Mouse (Mus musculus) MEL (cell line): ENCODE measurements around the gene Asic3. TPM values are rescaled to one million over a fixed set of nuclear protein-coding genes. Genes with fewer than 3 reads are reported as not detected.

Experiments
- DNase-seq: peaks from one replicate; pipeline ENCODE4 v3.0.0; 2011; ENCODE audit warnings: low read depth, low spot score
- H3K27ac ChIP-seq: 2 replicates; pipeline ENCODE4 v1.5.1; 2012; ENCODE audit warnings: low read depth, mild to moderate bottlenecking, control low read depth, low read length, moderate library complexity; ENCODE audit not compliant: control insufficient read depth
- H3K27me3 ChIP-seq, 2 experiments: fragments of 150-350 bp in 1 of 2; sonication (generic) in 1 of 2; 2 replicates each; pipeline ENCODE4 v1.6.1; 2012; ENCODE audit warnings: low read length in 2 of 2, mild to moderate bottlenecking in 2 of 2, improper control_type of control experiment in 1 of 2, moderate library complexity in 1 of 2; ENCODE audit not compliant: insufficient read depth in 2 of 2, control insufficient read depth in 1 of 2
- H3K36me3 ChIP-seq, 2 experiments: 2 replicates each; pipeline ENCODE4 v1.6.1; 2012 to 2014; ENCODE audit warnings: low read length in 2 of 2, improper control_type of control experiment in 1 of 2, inconsistent platforms in 1 of 2, mild to moderate bottlenecking in 1 of 2; ENCODE audit not compliant: insufficient read depth in 2 of 2, control insufficient read depth in 1 of 2
- H3K4me1 ChIP-seq, 2 experiments: fragments of 150-350 bp in 1 of 2; sonication (generic) in 1 of 2; 2 replicates each; pipeline ENCODE4 v1.6.1; 2012; ENCODE audit warnings: low read length in 2 of 2, improper control_type of control experiment in 1 of 2, mild to moderate bottlenecking in 1 of 2; ENCODE audit not compliant: insufficient read depth in 2 of 2, control insufficient read depth in 1 of 2
- H3K4me3 ChIP-seq, 2 experiments: fragments of 150-350 bp in 1 of 2; sonication (generic) in 1 of 2; 2 replicates each; pipeline ENCODE4 v1.5.1; 2012; ENCODE audit warnings: low read depth in 2 of 2, low read length in 2 of 2, mild to moderate bottlenecking in 2 of 2, moderate library complexity in 2 of 2, control low read depth in 1 of 2, improper control_type of control experiment in 1 of 2; ENCODE audit not compliant: control insufficient read depth in 1 of 2, insufficient read depth in 1 of 2
- H3K79me2 ChIP-seq: 2 replicates; pipeline ENCODE4 v1.6.1; 2012; ENCODE audit warnings: mild to moderate bottlenecking, low read length, moderate library complexity; ENCODE audit not compliant: control insufficient read depth, poor library complexity, insufficient read depth
- H3K9ac ChIP-seq: 2 replicates; pipeline ENCODE4 v1.6.1; 2012; ENCODE audit warnings: low read depth, mild to moderate bottlenecking, control low read depth, low read length, moderate library complexity; ENCODE audit not compliant: control insufficient read depth, poor library complexity, severe bottlenecking
- H3K9me3 ChIP-seq: fragments of 150-350 bp; sonication (generic); replicated peaks from 2 replicates; pipeline ENCODE4 v1.6.1; 2012; ENCODE audit warnings: mild to moderate bottlenecking, low read length, improper control_type of control experiment, moderate library complexity; ENCODE audit not compliant: insufficient read depth
- BHLHE40 ChIP-seq: IDR thresholded peaks from 2 replicates; pipeline ENCODE4 v1.6.1; 2012; ENCODE audit warnings: low read depth, mild to moderate bottlenecking, inconsistent platforms, low read length, improper control_type of control experiment, borderline replicate concordance
- CHD2 ChIP-seq: IDR thresholded peaks from 2 replicates; pipeline ENCODE4 v1.6.1; 2011; ENCODE audit warnings: low read length, improper control_type of control experiment
- CTCF ChIP-seq, 3 experiments: IDR thresholded peaks in 2 of 3; conservative IDR thresholded peaks in 1 of 3; 2 replicates each; pipeline ENCODE4 v1.5.1; 2011 to 2012; ENCODE audit warnings: low read length in 3 of 3, low read depth in 2 of 3, mild to moderate bottlenecking in 2 of 3, improper control_type of control experiment in 1 of 3, inconsistent platforms in 1 of 3, mixed read lengths in 1 of 3, moderate library complexity in 1 of 3; ENCODE audit not compliant: control insufficient read depth in 1 of 3, insufficient read depth in 1 of 3, poor library complexity in 1 of 3, severe bottlenecking in 1 of 3
- E2F4 ChIP-seq: IDR thresholded peaks from 2 replicates; pipeline ENCODE4 v1.6.1; 2011; ENCODE audit warnings: low read depth, low read length, improper control_type of control experiment, borderline replicate concordance
- ELF1 ChIP-seq: IDR thresholded peaks from 2 replicates; pipeline ENCODE4 v1.6.1; 2014; ENCODE audit warnings: low read depth, mild to moderate bottlenecking, inconsistent platforms, low read length, improper control_type of control experiment, moderate library complexity
- GATA1 ChIP-seq: IDR thresholded peaks from 2 replicates; pipeline ENCODE4 v1.6.1; 2011; ENCODE audit warnings: low read depth, low read length, improper control_type of control experiment
- KAT2A ChIP-seq: conservative IDR thresholded peaks from 2 replicates; pipeline ENCODE4 v1.6.1; 2012; ENCODE audit warnings: low read depth, low read length, improper control_type of control experiment, inconsistent platforms
- MAFK ChIP-seq: IDR thresholded peaks from 2 replicates; pipeline ENCODE4 v1.6.1; 2011; ENCODE audit warnings: low read depth, mild to moderate bottlenecking, low read length, improper control_type of control experiment, borderline replicate concordance
- MAX ChIP-seq: IDR thresholded peaks from 2 replicates; pipeline ENCODE4 v1.6.1; 2011; ENCODE audit warnings: low read length, improper control_type of control experiment
- NRF1 ChIP-seq: IDR thresholded peaks from 2 replicates; pipeline ENCODE4 v1.6.1; 2014; ENCODE audit warnings: low read depth, mild to moderate bottlenecking, inconsistent platforms, low read length, improper control_type of control experiment, moderate library complexity; ENCODE audit not compliant: poor library complexity, insufficient read depth, severe bottlenecking
- POLR2AphosphoS2 ChIP-seq: IDR thresholded peaks from 2 replicates; pipeline ENCODE4 v1.6.1; 2011; ENCODE audit warnings: low read length, improper control_type of control experiment
- POLR2AphosphoS5 ChIP-seq: IDR thresholded peaks from 2 replicates; pipeline ENCODE4 v1.6.1; 2012; ENCODE audit warnings: low read depth, borderline replicate concordance, mild to moderate bottlenecking, inconsistent platforms, low read length, moderate library complexity, mixed read lengths
- RCOR1 ChIP-seq: IDR thresholded peaks from 2 replicates; pipeline ENCODE4 v1.6.1; 2012; ENCODE audit warnings: low read depth, mild to moderate bottlenecking, inconsistent platforms, low read length, improper control_type of control experiment
- SIN3A ChIP-seq: IDR thresholded peaks from 2 replicates; pipeline ENCODE4 v1.6.1; 2012; ENCODE audit warnings: low read length, improper control_type of control experiment, inconsistent platforms
- TBP ChIP-seq: IDR thresholded peaks from 2 replicates; pipeline ENCODE4 v1.8.0; 2011; ENCODE audit warnings: low read depth, low read length, improper control_type of control experiment
- TCF12 ChIP-seq: IDR thresholded peaks from 2 replicates; pipeline ENCODE4 v1.6.1; 2014; ENCODE audit warnings: low read depth, mild to moderate bottlenecking, inconsistent platforms, low read length, improper control_type of control experiment, moderate library complexity
- UBTF ChIP-seq: IDR thresholded peaks from 2 replicates; pipeline ENCODE4 v1.6.1; 2012; ENCODE audit warnings: low read depth, mild to moderate bottlenecking, inconsistent platforms, low read length, improper control_type of control experiment, moderate library complexity, borderline replicate concordance; ENCODE audit not compliant: insufficient read depth
- USF2 ChIP-seq, 2 experiments: IDR thresholded peaks; 2 replicates each; pipeline ENCODE4 v1.6.1; 2011 to 2012; ENCODE audit warnings: improper control_type of control experiment in 2 of 2, low read length in 2 of 2, borderline replicate concordance in 1 of 2, inconsistent platforms in 1 of 2, low read depth in 1 of 2, mild to moderate bottlenecking in 1 of 2; ENCODE audit not compliant: insufficient read depth in 1 of 2
- polyA plus RNA-seq, 2 experiments: library from polyadenylated mRNA; stranded (reverse) in 1 of 2; unstranded in 1 of 2; fragments of >175 nt in 1 of 2; fragments of >200 nt in 1 of 2; gene quantifications; 2 replicates each; pipeline versions ENCODE4 v1.2.1 to v1.2.4; 2012; ENCODE audit warnings: low replicate concordance in 2 of 2, low read depth in 1 of 2; ENCODE audit not compliant: insufficient read length in 2 of 2, insufficient read depth in 1 of 2, missing spikeins in 1 of 2
- total RNA-seq: library from RNA; depleted of rRNA; stranded (reverse); fragments of 300-350 nt; gene quantifications from 2 replicates; pipeline ENCODE4 v1.2.3, GENCODE M21; 2012

The Asic3 gene
- total and polyA plus RNA-seq, 3 experiments: 0.04 to 0.35 TPM; not detected in 1

GRCm38 (mm10) chr5:24408651-24409050, 4.5 kb upstream of the Asic3 start:
- H3K27me3 ChIP-seq: no peaks in the 10 kb centered on the region

GRCm38 (mm10) chr5:24409466-24409865, 3.7 kb upstream of the Asic3 start:
- Histone ChIP-seq H3K27me3 (no peaks in the 10 kb centered on the region), H3K27ac (no peak overlapping the region), H3K79me2 (no peaks in the 10 kb centered on the region), H3K9ac (no peak overlapping the region), H3K4me1 (peaks cover 9 to 14% of the 10 kb centered on the region in 2 experiments), H3K36me3 (peaks cover 0 to 12% of the 10 kb centered on the region in 2 experiments; a peak in 3 of 4 replicates), H3K9me3 (no peaks in the 10 kb centered on the region), H3K4me3 (no peak overlapping the region)
- TF ChIP-seq TBP (no peak), CHD2 (no peak), RCOR1 (no peak), BHLHE40 (no peak), CTCF (IDR thresholded peaks at IDR 0.05 in 2 of 3, conservative IDR thresholded peaks at IDR 0.05 in 1 of 3; ENCODE audit: control insufficient read depth in 1 of 3, insufficient read depth in 1 of 3, low read depth in 2 of 3, low read length in 3 of 3, poor library complexity in 1 of 3, severe bottlenecking in 1 of 3) (no peak), ELF1 (no peak), TCF12 (no peak), USF2 (IDR thresholded peaks at IDR 0.05; ENCODE audit: borderline replicate concordance in 1 of 2, insufficient read depth in 1 of 2, low read depth in 1 of 2, low read length in 2 of 2) (no peak), UBTF (no peak), KAT2A (no peak), MAX (no peak), POLR2AphosphoS5 (no peak), NRF1 (no peak), E2F4 (no peak), SIN3A (no peak), MAFK (no peak), GATA1 (no peak)
- DNase-seq: no peak

More at GRCm38 (mm10) chr5:24408651-24409050, 4.5 kb upstream of the Asic3 start:
- Histone ChIP-seq H3K79me2 (no peaks in the 10 kb centered on the region), H3K4me1 (peaks cover 15 to 20% of the 10 kb centered on the region in 2 experiments), H3K9ac (no peak overlapping the region), H3K9me3 (no peaks in the 10 kb centered on the region), H3K36me3 (peaks cover 0 to 18% of the 10 kb centered on the region in 2 experiments; a peak in 3 of 4 replicates), H3K27ac (no peak overlapping the region), H3K4me3 (no peak overlapping the region)
- TF ChIP-seq POLR2AphosphoS2: no peak
- no peak for DNase-seq
